Mouse (Mus musculus) forebrain, postnatal 0 days (tissue): ENCODE data around the gene Stox1. TPM values are rescaled to one million over a fixed set of nuclear protein-coding genes. Genes with fewer than 3 reads are reported as not detected.
A peak's percentile ranks its signal among the peaks of the same experiment; 100 is the strongest.

Experiments
- ATAC-seq: fragments of 200-750 bp; cut with Nextera tagmentation; 2 replicates; pipeline ENCODE4 v1.8.0; 2017; ENCODE audit warnings: mild to moderate bottlenecking, moderate library complexity
- DNase-seq: peaks from one replicate; pipeline ENCODE4 v3.0.0-alpha.2; 2015
- H3K27ac ChIP-seq: fragments of 300-500 bp; sonication (generic); 2 replicates; pipeline ENCODE4 v1.5.1; 2014; ENCODE audit warnings: low read depth, mild to moderate bottlenecking, antibody characterized with exemption, low read length, moderate library complexity, mixed read lengths
- H3K27me3 ChIP-seq: fragments of 300-500 bp; sonication (generic); 2 replicates; pipeline ENCODE4 v1.6.1; 2014; ENCODE audit warnings: mild to moderate bottlenecking, low read length, mixed read lengths; ENCODE audit not compliant: insufficient read depth
- H3K36me3 ChIP-seq: fragments of 300-500 bp; sonication (generic); 2 replicates; pipeline ENCODE4 v1.6.1; 2014; ENCODE audit warnings: mild to moderate bottlenecking, moderate library complexity; ENCODE audit not compliant: insufficient read depth
- H3K4me1 ChIP-seq: fragments of 300-500 bp; sonication (generic); 2 replicates; pipeline ENCODE4 v1.6.1; 2014; ENCODE audit warnings: antibody characterized with exemption; ENCODE audit not compliant: insufficient read depth
- H3K4me2 ChIP-seq: fragments of 300-500 bp; sonication (generic); 2 replicates; pipeline ENCODE4 v1.6.1; 2014; ENCODE audit warnings: low read depth, mild to moderate bottlenecking, moderate library complexity
- H3K4me3 ChIP-seq: fragments of 300-500 bp; sonication (generic); 2 replicates; pipeline ENCODE4 v1.5.1; 2014; ENCODE audit warnings: low read depth, low read length, mixed read lengths
- H3K9ac ChIP-seq: fragments of 300-500 bp; sonication (generic); 2 replicates; pipeline ENCODE4 v1.6.1; 2014; ENCODE audit warnings: mild to moderate bottlenecking
- H3K9me3 ChIP-seq: fragments of 300-500 bp; sonication (generic); 2 replicates; pipeline ENCODE4 v1.6.1; 2016; ENCODE audit warnings: low read length
- CTCF ChIP-seq: sonication (generic); IDR thresholded peaks from 2 replicates; pipeline ENCODE4 v1.5.1; 2016; ENCODE audit warnings: antibody characterized with exemption, control low read depth, low read depth
- WGBS: fragments of 180-500 bp; shearing (Covaris S2); extraction: QIAGEN DNeasy Blood & Tissue Kit; methylation state at CpG from one replicate; pipeline ENCODE4 v1.1.7; 2014; 5-methylcytosine and 5-hydroxymethylcytosine counted together
- polyA plus RNA-seq: library from polyadenylated mRNA; unstranded; fragments of >200 nt; fragmentation: Nextera tagmentation; extraction: Ambion mirVana; gene quantifications from 2 replicates; pipeline ENCODE4 v1.2.1, GENCODE M21; 2015
- total RNA-seq: library from RNA; depleted of rRNA; stranded (reverse); fragments of >200 nt; gene quantifications from 2 replicates; pipeline ENCODE4 v1.2.3, GENCODE M21; 2014

Stox1 gene
- total and polyA plus RNA-seq, 2 experiments from 2014 or later: 6.1 to 6.9 TPM

GRCm38 (mm10) chr10:62687032-62687674, 38.8 kb downstream of the Stox1 start:
- no peak overlapping the region for H3K27ac ChIP-seq
- H3K4me2 ChIP-seq: no peak overlapping the region
- H3K4me3 ChIP-seq: no peak overlapping the region
- WGBS: 13% methylated on average over 15 of the region's 15 CpGs
- H3K4me1 ChIP-seq: no peaks in the 10 kb centered on the region
- no peak overlapping the region for H3K9ac ChIP-seq
- TF ChIP-seq CTCF: no peak
- DNase-seq (peak; percentile 41), ATAC-seq (peak; percentile 71)
- H3K9me3 ChIP-seq: no peaks in the 10 kb centered on the region
- H3K36me3 ChIP-seq: no peaks in the 10 kb centered on the region
- no peaks in the 10 kb centered on the region for H3K27me3 ChIP-seq

- Histone ChIP-seq H3K9ac (no peak overlapping the region), H3K4me1 (no peaks in the 10 kb centered on the region), H3K27ac (no peak overlapping the region), H3K9me3 (no peaks in the 10 kb centered on the region), H3K27me3 (no peaks in the 10 kb centered on the region), H3K4me2 (no peak overlapping the region), H3K4me3 (no peak overlapping the region), H3K36me3 (no peaks in the 10 kb centered on the region)
- 59% methylated on average over 5 of the region's 5 CpGs for WGBS
- DNase-seq (no peak), ATAC-seq (no peak)
- TF ChIP-seq CTCF: peak; percentile 30; the same call in 1 of the 2 replicates
Measured at GRCm38 (mm10) chr10:62683043-62683442, 42.9 kb downstream of the Stox1 start.

- WGBS: 84% methylated on average over 1 of the region's 1 CpGs
- no peak overlapping the region for H3K4me3 ChIP-seq
- ATAC-seq (no peak), DNase-seq (no peak)
- H3K9ac ChIP-seq: no peak overlapping the region
- no peak overlapping the region for H3K27ac ChIP-seq
- H3K27me3 ChIP-seq: no peaks in the 10 kb centered on the region
- no peaks in the 10 kb centered on the region for H3K9me3 ChIP-seq
- peak; percentile 35 for TF ChIP-seq CTCF
- H3K36me3 ChIP-seq: no peaks in the 10 kb centered on the region
- H3K4me1 ChIP-seq: no peaks in the 10 kb centered on the region
- H3K4me2 ChIP-seq: no peak overlapping the region
Measured at GRCm38 (mm10) chr10:62679833-62680232, 46.1 kb downstream of the Stox1 start.

- DNase-seq (no peak), ATAC-seq (no peak)
- Histone ChIP-seq H3K9ac (no peak overlapping the region), H3K4me3 (no peak overlapping the region), H3K36me3 (no peaks in the 10 kb centered on the region), H3K27me3 (no peaks in the 10 kb centered on the region), H3K9me3 (no peaks in the 10 kb centered on the region), H3K4me2 (no peak overlapping the region), H3K27ac (no peak overlapping the region), H3K4me1 (no peaks in the 10 kb centered on the region)
- WGBS: 71% methylated on average over 5 of the region's 5 CpGs
- no peak for TF ChIP-seq CTCF
Measured at GRCm38 (mm10) chr10:62677329-62677728, 48.6 kb downstream of the Stox1 start.

- H3K27me3 ChIP-seq: no peaks in the 10 kb centered on the region
- H3K9ac ChIP-seq: no peak overlapping the region
- no peaks in the 10 kb centered on the region for H3K36me3 ChIP-seq
- no peaks in the 10 kb centered on the region for H3K4me1 ChIP-seq
- 91% methylated on average over 6 of the region's 6 CpGs for WGBS
- no peak overlapping the region for H3K4me2 ChIP-seq
- TF ChIP-seq CTCF: no peak
- ATAC-seq (no peak), DNase-seq (no peak)
- no peak overlapping the region for H3K4me3 ChIP-seq
- H3K27ac ChIP-seq: no peak overlapping the region
- no peaks in the 10 kb centered on the region for H3K9me3 ChIP-seq
Measured at GRCm38 (mm10) chr10:62676196-62676595, 49.7 kb downstream of the Stox1 start.

GRCm38 (mm10) chr10:62672359-62672758, 53.6 kb downstream of the Stox1 start:
- Histone ChIP-seq H3K4me3 (no peak overlapping the region), H3K4me1 (no peaks in the 10 kb centered on the region), H3K9me3 (no peaks in the 10 kb centered on the region), H3K4me2 (no peak overlapping the region), H3K27ac (no peak overlapping the region), H3K36me3 (no peaks in the 10 kb centered on the region), H3K27me3 (no peaks in the 10 kb centered on the region), H3K9ac (no peak overlapping the region)
- ATAC-seq: no peak
- 97% methylated on average over 2 of the region's 2 CpGs for WGBS
- TF ChIP-seq CTCF: no peak
- no peak for DNase-seq

- DNase-seq: no peak
- ATAC-seq: no peak
- no peaks in the 10 kb centered on the region for H3K27me3 ChIP-seq
- no peak overlapping the region for H3K4me2 ChIP-seq
- no peak overlapping the region for H3K9ac ChIP-seq
- no peaks in the 10 kb centered on the region for H3K4me1 ChIP-seq
- no peak overlapping the region for H3K27ac ChIP-seq
- H3K4me3 ChIP-seq: no peak overlapping the region
- no peak for TF ChIP-seq CTCF
- 77% methylated on average over 14 of the region's 14 CpGs for WGBS
- no peaks in the 10 kb centered on the region for H3K36me3 ChIP-seq
- H3K9me3 ChIP-seq: no peaks in the 10 kb centered on the region
Measured at GRCm38 (mm10) chr10:62669245-62669644, 56.7 kb downstream of the Stox1 start.

- WGBS: 83% methylated on average over 2 of the region's 2 CpGs
- ATAC-seq: no peak
- no peak for TF ChIP-seq CTCF
- no peak for DNase-seq
- H3K27ac ChIP-seq: no peak overlapping the region
- H3K4me1 ChIP-seq: no peaks in the 10 kb centered on the region
- no peaks in the 10 kb centered on the region for H3K36me3 ChIP-seq
- H3K9me3 ChIP-seq: no peaks in the 10 kb centered on the region
- H3K27me3 ChIP-seq: no peaks in the 10 kb centered on the region
- no peak overlapping the region for H3K4me2 ChIP-seq
- H3K9ac ChIP-seq: no peak overlapping the region
- no peak overlapping the region for H3K4me3 ChIP-seq
Measured at GRCm38 (mm10) chr10:62668463-62668862, 57.5 kb downstream of the Stox1 start.
